Mouse (Mus musculus): Measurements from ENCODE around the gene Ube2j2. TPM values are rescaled to one million over a fixed set of nuclear protein-coding genes. Genes with fewer than 3 reads are reported as not detected.

The Ube2j2 gene
- polyA plus RNA-seq, 1 experiment from 2014 or later: 128 TPM

DNA sequence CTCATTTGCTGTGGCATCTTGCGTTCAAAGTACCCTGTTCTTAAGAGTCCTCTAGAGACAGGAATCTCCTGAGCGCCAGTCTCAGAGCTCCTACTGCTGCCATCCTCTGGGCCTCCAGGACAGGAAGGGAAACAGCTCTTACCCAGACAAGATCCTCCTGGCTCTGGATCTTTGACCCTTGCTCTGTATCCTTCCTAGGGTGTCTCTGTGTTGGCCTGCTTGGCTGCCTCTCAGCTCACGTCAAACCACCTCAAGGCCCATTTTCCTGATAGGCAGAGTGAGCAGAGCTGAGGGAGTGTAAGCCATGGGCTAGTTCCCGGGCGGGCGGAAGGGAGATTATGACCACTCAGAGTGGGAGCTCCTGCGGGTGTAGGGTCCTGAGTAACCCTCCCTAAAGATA, 19.5 kb downstream of the Ube2j2 start:
- DNase-seq (ENCODE audit: low spot score): no peak

DNA sequence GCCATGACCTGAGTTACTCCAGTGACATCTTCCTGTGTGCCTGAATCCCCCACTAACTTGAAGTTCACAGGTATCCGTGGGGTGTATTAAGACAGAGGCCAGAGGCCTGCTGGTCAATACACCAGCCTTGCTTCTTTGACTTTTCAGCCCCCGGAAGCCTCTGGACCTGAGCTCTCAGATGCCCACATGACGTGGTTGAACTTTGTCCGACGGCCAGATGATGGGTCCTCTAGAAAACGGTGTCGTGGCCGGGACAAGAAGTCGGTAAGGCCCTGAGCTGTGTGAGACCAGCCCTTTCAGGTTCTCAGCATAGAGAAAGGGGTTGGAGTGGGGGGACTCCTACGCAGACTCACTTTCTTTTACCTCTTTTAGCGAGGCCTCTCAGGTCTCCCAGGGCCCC, 20.8 kb downstream of the Ube2j2 start:
- DNase-seq (ENCODE audit: low spot score): no peak

DNA sequence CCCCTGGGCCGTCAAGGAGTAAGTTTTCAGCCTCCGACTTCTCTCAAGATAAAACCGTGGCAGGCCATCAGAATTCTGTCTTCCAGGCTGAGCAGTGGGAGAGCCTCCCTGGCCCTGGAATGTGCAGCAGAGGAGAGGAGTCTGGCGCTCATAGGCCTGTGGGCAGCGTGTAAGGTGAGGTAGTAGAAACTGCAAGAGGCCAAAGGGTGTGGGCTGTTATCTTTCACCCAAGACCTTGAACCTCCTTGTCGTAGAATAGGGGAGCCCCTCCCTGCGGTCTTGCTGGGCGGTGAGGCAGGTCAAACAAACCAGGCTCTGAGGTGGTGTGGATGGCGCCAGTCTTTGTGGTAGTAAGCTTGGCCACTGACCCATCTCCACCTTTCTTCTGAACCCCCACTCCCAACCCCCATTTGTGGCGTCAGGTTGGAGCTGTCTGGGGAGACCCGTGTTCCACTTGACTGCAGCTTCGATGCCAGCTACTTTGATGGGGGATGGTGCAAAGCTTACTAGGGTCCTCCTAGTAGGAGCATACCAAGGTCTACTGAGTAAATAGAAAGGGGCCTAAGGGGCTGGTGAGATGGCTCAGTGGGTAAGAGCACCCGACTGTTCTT, 25.5 kb downstream of the Ube2j2 start:
- DNase-seq (ENCODE audit: low spot score): no peak

DNA sequence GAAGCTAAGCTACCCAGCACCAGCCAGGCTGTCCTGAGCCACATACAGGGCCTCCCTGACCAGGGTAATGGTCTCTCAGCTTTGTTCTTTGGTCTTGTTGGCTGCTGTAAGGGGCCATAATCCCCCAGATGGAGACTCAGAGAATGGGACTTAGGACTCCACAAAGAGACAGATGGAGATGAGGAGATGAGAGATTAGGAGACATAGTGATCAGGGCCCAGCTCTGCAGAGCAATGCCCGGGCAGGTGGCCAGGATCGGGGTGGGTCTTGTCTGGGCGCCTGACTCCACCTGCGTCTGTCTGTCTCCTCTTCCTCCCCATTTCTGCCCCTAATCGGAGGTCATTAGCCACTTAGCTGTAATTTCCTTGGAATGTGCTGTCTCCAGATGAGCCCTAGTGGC, 26.7 kb downstream of the Ube2j2 start:
- DNase-seq (ENCODE audit: low spot score): no peak

DNA sequence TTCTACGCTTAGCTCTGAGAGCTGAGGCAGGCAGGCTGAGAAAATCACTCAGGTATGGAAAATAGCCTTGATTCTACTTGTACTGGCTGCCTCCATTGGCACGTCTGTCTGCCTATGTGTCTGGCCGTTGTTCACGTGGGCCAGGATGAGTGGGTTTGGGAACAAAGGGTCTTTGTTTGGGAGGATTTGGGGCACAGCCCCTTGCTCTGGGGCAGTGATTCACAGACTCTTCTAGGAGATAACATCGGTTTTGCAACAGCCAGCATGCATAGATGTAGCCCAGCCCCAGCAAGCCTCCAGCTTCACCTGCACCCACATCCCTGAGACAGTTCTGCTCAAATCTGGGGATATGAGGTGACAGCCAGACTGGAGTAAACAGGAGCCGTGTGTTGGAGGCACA, 29.0 kb downstream of the Ube2j2 start:
- no peak for DNase-seq (ENCODE audit: low spot score)

DNA sequence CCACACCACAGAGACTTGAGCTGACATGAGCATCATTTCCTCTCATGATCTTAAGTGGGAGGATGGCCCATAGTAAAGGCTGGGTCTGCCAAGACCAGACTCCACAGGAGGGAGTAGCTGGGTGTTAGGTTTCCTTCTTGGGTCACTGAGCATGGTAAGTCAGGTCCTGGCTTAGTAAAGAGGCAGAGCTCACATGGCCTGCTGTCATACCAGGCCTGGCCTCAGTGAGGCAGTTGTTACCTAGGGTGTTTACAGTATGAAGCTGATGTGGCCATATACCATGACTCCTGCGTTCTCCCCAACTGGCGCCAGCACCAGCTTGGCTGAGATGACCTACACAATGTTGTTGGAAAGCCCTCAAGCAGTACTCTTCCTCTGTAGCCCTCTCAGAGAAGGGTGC, 29.6 kb downstream of the Ube2j2 start:
- no peak for DNase-seq (ENCODE audit: low spot score)

DNA sequence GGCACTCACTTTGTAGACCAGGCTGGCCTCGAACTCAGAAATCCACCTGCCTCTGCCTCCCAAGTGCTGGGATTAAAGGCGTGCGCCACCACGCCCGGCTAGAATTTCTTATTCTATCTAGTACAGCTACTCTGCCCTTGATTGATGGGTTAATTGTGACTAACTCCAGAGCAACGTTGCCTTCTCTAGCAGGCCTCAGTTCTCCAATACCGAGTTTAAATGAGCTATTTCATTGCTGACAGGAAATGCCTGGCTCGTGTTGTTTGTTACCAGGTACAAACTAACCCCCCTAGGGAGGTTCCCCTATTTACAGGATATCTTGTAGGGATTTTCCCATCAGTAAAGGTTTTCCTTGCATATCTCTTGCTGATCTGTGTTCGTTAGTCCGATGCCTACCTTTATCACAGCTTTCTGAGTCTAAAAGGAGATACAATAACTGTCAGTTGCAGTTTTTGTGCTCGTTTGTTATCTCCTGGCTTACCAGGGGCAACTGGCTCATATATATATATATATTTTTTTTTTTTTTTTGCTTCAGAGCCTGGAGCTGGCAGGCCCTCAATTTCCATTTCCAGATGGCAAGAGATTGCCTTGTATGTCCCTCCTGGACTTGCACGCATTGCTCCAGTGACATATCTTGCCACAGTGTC, 37.9 kb downstream of the Ube2j2 start:
- DNase-seq (ENCODE audit: low spot score): no peak

DNA sequence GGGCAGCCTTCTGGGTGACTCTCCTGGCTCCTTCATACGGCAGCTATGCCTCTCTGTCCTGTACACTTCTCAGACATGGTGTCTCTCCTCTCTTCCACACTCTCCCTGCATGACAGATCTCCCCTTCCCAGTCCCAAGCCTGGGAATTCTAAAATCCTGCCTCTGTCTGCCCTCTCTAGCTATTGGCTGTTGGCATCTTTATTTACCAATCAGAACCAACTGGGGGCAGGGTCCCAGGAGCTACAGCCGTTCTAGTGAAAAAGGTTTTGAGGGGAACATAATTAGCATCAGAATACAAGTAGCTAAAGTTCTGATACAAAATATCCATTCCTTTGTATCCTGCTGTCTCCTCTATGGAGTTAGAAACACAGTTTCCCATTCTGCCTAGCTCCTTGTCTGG, 40.2 kb downstream of the Ube2j2 start:
- DNase-seq (ENCODE audit: low spot score): no peak

DNA sequence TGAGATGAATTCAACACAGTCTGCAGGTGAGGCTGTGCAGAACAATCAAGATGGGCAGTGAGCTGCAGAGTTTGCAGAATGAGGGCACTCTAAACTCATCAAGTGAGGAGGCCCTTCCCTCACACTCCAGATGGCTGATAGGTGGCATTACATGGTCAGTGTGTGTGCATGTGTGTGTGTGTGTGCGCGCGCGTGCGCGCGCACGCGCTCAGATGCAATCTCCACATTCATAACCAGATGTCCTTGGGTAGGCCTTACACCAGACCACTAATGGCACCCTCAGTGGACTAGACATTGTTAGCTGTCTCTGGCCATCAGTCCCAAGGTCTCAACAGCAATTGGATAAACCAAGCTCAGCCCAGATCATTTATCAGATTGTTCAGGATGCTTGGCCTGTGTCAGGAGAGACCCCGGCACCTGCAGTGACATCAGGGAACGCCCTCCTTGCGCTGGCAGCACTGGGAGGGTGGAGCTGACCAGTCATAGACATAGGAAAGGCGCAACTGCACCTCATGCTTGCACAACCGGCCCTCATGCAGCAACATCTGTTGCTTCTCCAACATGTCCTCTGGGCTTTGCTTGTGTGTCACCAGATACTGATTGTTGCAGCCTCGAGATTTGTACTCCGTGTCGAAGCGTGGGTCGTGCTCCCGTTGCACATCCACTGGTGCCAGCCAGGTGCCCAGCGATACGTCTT, 47.7 kb downstream of the Ube2j2 start:
- DNase-seq (ENCODE audit: low spot score): no peak

DNA sequence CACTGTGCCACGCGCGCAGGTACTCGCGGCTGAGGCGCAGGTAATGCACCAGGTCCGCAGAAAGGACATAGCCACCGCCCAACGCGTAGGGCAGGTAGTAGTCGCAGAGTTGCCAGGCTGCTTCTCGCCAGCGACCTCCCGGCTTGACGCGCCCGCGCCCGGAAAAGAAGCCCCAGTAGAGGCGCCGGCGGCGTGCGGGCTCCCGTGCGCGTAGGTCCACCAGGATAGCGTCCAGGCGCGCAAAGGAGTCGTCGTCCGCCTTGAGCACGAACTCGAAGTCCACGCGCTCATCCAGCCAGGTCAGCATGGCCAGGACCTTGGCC, 48.2 kb downstream of the Ube2j2 start:
- DNase-seq (ENCODE audit: low spot score): no peak

DNA sequence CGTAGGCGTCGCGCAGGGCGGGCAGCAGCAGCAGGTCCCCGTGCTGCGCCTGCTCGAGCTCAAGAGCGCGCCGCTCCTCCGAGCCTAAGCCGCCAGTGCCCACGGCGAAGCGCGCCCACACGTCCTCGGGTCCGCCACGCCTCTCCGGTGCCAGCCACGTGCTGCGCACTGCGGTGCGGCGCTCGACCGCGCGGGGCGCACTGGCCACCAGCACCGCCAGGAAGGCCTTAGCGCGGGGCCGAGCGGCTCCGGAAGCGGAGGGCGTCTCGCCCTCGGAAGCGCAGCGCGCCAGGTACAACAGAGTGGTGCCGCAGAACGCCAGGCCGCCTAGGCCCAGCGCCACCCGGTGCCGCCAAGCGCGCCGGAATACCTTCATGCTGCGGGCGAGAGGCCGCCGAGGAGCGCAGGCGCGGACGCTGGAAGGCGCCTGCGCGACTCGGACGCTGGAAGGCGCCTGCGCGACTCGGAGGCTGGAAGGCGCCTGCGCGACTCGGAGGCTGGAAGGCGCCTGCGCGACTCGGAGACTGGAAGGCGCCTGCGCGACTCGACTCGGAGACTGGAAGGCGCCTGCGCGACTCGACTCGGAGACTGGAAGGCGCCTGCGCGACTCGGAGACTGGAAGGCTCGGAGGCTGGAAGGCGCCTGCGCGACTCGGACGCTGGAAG, 48.7 kb downstream of the Ube2j2 start, which contains the start of the genes B3galt6 and Sdf4:
B3galt6 (minus strand) TSS at position 409 of the 665 bp plus-strand sequence.
Sdf4 (plus strand) TSS at position 632 of the 665 bp plus-strand sequence.
- peak; percentile 88 for DNase-seq (ENCODE audit: low spot score)

DNA sequence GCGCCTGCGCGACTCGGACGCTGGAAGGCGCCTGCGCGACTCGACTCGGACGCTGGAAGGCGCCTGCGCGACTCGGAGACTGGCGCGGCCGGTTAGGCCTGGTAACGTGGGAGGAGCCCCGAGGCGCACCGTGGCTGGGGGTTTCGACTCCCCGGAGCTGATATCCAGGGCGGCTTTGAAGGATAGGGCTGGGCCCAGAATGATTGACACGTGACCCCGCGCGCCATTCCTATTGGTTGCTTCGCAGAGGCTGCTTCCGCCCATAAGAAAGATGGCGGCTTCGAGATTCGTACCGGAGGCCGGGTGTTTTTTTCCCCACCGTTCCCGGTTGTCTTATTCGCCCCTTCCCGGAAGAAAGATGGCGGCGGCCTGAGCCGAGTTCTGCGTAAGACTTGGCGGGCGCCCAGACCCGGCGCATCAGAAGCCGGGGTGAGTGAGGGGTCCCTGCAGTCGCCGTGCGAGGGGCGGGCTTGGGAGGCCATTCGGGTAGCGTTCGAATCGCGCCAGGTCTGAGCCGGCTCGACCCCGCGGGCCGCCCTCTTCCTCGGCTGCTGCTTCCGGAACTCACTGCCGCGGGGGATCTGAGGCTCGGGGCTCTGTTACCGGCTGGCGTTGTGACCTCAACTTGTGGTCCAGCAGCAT, 49.4 kb downstream of the Ube2j2 start:
- peak; percentile 98 for DNase-seq (ENCODE audit: low spot score)

DNA sequence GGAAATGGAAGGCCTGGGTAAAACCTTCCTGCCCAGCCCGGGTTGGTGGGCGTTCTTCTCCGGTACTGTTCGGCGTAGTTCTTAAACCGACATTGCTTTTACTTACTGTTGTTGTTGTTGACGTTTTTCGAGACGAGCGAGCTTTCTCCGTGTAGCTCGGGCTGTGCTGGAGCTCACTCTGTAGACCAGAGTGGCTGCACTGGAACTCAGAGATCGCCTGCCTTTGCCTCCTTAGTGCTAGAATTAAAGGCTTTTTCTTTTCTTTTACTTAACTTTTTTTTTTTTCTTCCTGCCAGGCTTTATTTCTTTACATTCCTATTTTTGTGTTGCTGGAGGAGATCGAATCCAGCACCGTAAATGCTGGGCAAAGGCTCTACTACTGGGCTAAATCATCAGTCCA, 50.0 kb downstream of the Ube2j2 start:
- DNase-seq (ENCODE audit: low spot score): no peak

DNA sequence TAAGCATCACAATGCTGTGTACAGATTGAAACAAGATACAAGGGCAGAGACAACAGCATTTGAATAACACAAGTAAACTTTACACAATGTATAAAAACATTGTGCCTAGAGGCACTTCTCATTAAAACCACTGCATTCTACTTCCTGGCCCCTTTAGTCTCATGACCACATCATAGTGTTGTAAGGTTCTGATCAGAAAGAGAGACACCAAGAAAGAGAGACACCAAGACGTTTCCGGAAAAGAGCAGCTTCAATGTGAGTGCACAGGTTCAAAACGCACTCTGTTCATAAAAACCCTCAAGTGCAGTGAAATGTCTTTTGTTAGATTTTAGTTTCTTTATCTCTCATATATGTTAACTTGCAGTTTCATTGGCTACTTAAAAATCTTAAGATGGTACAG, 60.5 kb downstream of the Ube2j2 start:
- peak; percentile 21 for DNase-seq (ENCODE audit: low spot score)

DNA sequence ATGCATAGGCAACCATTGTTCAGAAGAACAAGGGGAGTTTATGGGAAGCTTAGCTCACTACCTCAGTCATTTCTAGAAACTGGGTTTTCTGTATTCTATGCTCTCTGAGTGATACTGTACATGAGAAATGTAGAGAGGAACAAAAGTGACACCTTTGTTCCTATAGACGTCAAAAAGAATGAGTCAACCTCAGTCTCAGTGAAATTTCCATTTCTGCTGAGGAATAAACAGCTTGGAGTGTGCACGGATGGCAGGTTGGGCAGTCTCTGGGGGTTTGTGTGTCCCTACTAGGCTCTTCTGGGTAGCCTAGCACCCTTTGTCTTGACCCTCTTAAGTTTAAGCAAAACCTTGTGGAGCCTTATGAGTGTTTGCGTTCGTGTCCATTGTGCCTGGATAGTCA, 64.7 kb downstream of the Ube2j2 start:
- no peak for DNase-seq (ENCODE audit: low spot score)

Small RNA genes lying within 50 kb of the gene (microRNA-seq; reads per million reads assigned to microRNA genes)
- gene Gm22991 (ENCODE audit: borderline number of aligned reads): not detected

Other genes starting within 250 kb of the Ube2j2 start
- 4.4 and 5.2 TPM in 2 replicates for gene Fndc10, start 249.5 kb upstream of the Ube2j2 start, polyA plus RNA-seq (2015; fragmentation: Nextera tagmentation; extraction: Ambion mirVana)
- 194 and 202 TPM in 2 replicates for gene Ssu72, start 239.0 kb upstream of the Ube2j2 start, polyA plus RNA-seq (2015; fragmentation: Nextera tagmentation; extraction: Ambion mirVana)
- gene Tmem240, start 209.0 kb upstream of the Ube2j2 start, polyA plus RNA-seq (2015; fragmentation: Nextera tagmentation; extraction: Ambion mirVana): 1.1 and 1.4 TPM in 2 replicates
- gene Atad3a, start 182.7 kb upstream of the Ube2j2 start, polyA plus RNA-seq (2015; fragmentation: Nextera tagmentation; extraction: Ambion mirVana): 61.6 and 63.9 TPM in 2 replicates
- 8.6 and 9.0 TPM in 2 replicates for gene Vwa1, start 169.1 kb upstream of the Ube2j2 start, polyA plus RNA-seq (2015; fragmentation: Nextera tagmentation; extraction: Ambion mirVana)
- 0.05 and 0.21 TPM in 2 replicates for gene Tmem88b, start 158.0 kb upstream of the Ube2j2 start, polyA plus RNA-seq (2015; fragmentation: Nextera tagmentation; extraction: Ambion mirVana)
- gene Ankrd65, start 153.4 kb upstream of the Ube2j2 start, polyA plus RNA-seq (2015; fragmentation: Nextera tagmentation; extraction: Ambion mirVana): 0.23 and 0.42 TPM in 2 replicates
- 283 and 286 TPM in 2 replicates for gene Mrpl20, start 141.0 kb upstream of the Ube2j2 start, polyA plus RNA-seq (2015; fragmentation: Nextera tagmentation; extraction: Ambion mirVana)
- 139 and 162 TPM in 2 replicates for gene Ccnl2, start 131.3 kb upstream of the Ube2j2 start, polyA plus RNA-seq (2015; fragmentation: Nextera tagmentation; extraction: Ambion mirVana)
- 187 and 198 TPM in 2 replicates for gene Aurkaip1, start 112.6 kb upstream of the Ube2j2 start, polyA plus RNA-seq (2015; fragmentation: Nextera tagmentation; extraction: Ambion mirVana)
- gene Mxra8, start 104.2 kb upstream of the Ube2j2 start, polyA plus RNA-seq (2015; fragmentation: Nextera tagmentation; extraction: Ambion mirVana): 15.1 and 18.1 TPM in 2 replicates
- gene Dvl1, start 96.4 kb upstream of the Ube2j2 start, polyA plus RNA-seq (2015; fragmentation: Nextera tagmentation; extraction: Ambion mirVana): 5.7 and 7.6 TPM in 2 replicates
- gene Tas1r3, start 80.5 kb upstream of the Ube2j2 start, polyA plus RNA-seq (2015; fragmentation: Nextera tagmentation; extraction: Ambion mirVana): 0.16 and 0.28 TPM in 2 replicates
- 9.4 and 11.4 TPM in 2 replicates for gene Cptp, start 74.4 kb upstream of the Ube2j2 start, polyA plus RNA-seq (2015; fragmentation: Nextera tagmentation; extraction: Ambion mirVana)
- 84.9 and 92.2 TPM in 2 replicates for gene Ints11, start 74.3 kb upstream of the Ube2j2 start, polyA plus RNA-seq (2015; fragmentation: Nextera tagmentation; extraction: Ambion mirVana)
- gene Pusl1, start 52.0 kb upstream of the Ube2j2 start, polyA plus RNA-seq (2015; fragmentation: Nextera tagmentation; extraction: Ambion mirVana): 39.9 and 42.5 TPM in 2 replicates
- gene Acap3, start 52.0 kb upstream of the Ube2j2 start, polyA plus RNA-seq (2015; fragmentation: Nextera tagmentation; extraction: Ambion mirVana): 9.7 and 11.6 TPM in 2 replicates
- gene C1qtnf12, start 18.5 kb downstream of the Ube2j2 start, polyA plus RNA-seq (2015; fragmentation: Nextera tagmentation; extraction: Ambion mirVana): 14.9 and 19.3 TPM in 2 replicates
- 8.4 and 10.7 TPM in 2 replicates for gene B3galt6, start 48.8 kb downstream of the Ube2j2 start, polyA plus RNA-seq (2015; fragmentation: Nextera tagmentation; extraction: Ambion mirVana)
- gene Sdf4, start 49.0 kb downstream of the Ube2j2 start, polyA plus RNA-seq (2015; fragmentation: Nextera tagmentation; extraction: Ambion mirVana): 187 and 194 TPM in 2 replicates
- 7.9 and 9.5 TPM in 2 replicates for gene Tnfrsf4, start 70.0 kb downstream of the Ube2j2 start, polyA plus RNA-seq (2015; fragmentation: Nextera tagmentation; extraction: Ambion mirVana)
- gene Tnfrsf18, start 82.3 kb downstream of the Ube2j2 start, polyA plus RNA-seq (2015; fragmentation: Nextera tagmentation; extraction: Ambion mirVana): 13.9 and 14.8 TPM in 2 replicates
- gene Ttll10, start 115.6 kb downstream of the Ube2j2 start, polyA plus RNA-seq (2015; fragmentation: Nextera tagmentation; extraction: Ambion mirVana): 0.27 and 0.35 TPM in 2 replicates
- 16.3 and 17.5 TPM in 2 replicates for gene 9430015G10Rik, start 166.2 kb downstream of the Ube2j2 start, polyA plus RNA-seq (2015; fragmentation: Nextera tagmentation; extraction: Ambion mirVana)
- gene Rnf223, start 186.7 kb downstream of the Ube2j2 start, polyA plus RNA-seq (2015; fragmentation: Nextera tagmentation; extraction: Ambion mirVana): 0.09 and 0.23 TPM in 2 replicates